Mouse (Mus musculus): Measurements from ENCODE around the gene Cptp. TPM values are rescaled to one million over a fixed set of nuclear protein-coding genes. Genes with fewer than 3 reads are reported as not detected.

Cptp gene
- polyA plus RNA-seq, 1 experiment from 2014 or later = 16.2 TPM

GRCm38 (mm10) chr4:155895216-155895615 lies 26.0 kb upstream of the Cptp start:
- 39% methylated on average over 6 of the region's 6 CpGs for WGBS
- Histone ChIP-seq H3K4me1 (peaks cover 39% of the 10 kb centered on the region), H3K4me3 (no peak overlapping the region), H3K27me3 (ENCODE audit: insufficient read depth, poor library complexity, severe bottlenecking) (0 out of 2 replicates have a peak, but pooled peaks cover 5% of the 10 kb centered on the region), H3K36me3 (peaks cover 36% of the 10 kb centered on the region), H3K27ac (no peak overlapping the region), H3K9me3 (no peaks in the 10 kb centered on the region)
- no peak for DNase-seq (ENCODE audit: low spot score)

DNA sequence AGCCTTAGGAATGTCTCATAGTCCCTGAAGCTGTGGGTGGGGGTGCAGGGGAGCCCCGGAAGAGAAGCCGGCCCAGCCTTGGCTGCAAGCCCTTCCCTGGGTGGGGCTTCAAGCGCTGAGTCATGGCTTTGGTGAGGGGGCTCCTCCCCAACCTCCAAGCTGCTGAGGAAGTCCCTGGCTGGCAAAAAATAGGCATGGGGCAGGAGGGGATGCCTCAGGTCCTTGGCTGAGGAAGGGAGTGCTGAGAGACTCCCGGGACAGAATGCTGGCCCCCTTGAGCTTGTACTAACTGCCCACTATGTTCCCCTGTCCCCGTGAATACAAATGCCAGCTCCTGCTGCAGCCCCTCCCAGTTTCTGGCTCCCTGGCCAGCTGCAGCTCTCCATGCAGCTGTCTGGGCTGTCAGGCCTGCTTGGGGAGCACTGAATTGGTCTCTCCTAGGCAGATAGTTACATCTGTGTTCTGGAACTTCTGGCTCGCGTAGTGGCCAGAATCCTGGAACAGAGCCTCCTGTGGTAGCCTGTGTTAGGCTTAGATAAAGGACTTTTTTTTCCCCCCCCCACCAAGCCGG lies 25.2 kb upstream of the Cptp start:
- Histone ChIP-seq H3K27ac (peak overlapping the region; percentile 60; the same call in 1 of the 2 replicates), H3K27me3 (ENCODE audit: insufficient read depth, poor library complexity, severe bottlenecking) (0 out of 2 replicates have a peak, but pooled peaks cover 5% of the 10 kb centered on the region), H3K4me3 (peak overlapping the region; percentile 87; the same call in 1 of the 2 replicates), H3K4me1 (peaks cover 43% of the 10 kb centered on the region), H3K9me3 (no peaks in the 10 kb centered on the region), H3K36me3 (peaks cover 31% of the 10 kb centered on the region)
- peak; percentile 86 for DNase-seq (ENCODE audit: low spot score)
- 28% methylated on average over 8 of the region's 8 CpGs for WGBS

DNA sequence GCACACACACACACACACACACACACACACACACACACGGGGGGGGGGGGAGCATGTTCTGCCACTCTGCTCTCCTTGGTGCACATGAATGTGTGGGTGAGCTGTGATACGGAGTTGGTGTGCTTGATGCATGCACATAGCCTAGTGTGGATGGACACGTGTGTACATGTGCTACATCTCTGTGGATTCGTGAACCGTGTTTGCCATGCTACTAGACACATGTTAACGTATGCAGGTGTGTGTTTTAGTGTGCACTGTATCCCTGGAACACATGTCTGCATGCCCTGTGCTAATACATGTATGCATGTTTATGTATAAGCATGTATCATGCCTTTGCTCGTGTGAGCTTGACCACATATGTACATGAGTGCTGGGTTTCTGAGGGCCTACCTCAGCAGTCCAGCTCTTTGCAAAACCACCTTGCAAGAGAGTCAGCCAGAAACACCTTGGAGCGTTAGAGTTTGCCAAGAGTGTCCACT lies 24.0 kb upstream of the Cptp start:
- 78% methylated on average over 8 of the region's 8 CpGs for WGBS
- Histone ChIP-seq H3K27me3 (ENCODE audit: insufficient read depth, poor library complexity, severe bottlenecking) (0 out of 2 replicates have a peak, but pooled peaks cover 5% of the 10 kb centered on the region), H3K9me3 (no peaks in the 10 kb centered on the region), H3K4me3 (peak overlapping the region; percentile 87), H3K4me1 (peaks cover 43% of the 10 kb centered on the region), H3K36me3 (peaks cover 31% of the 10 kb centered on the region), H3K27ac (no peak overlapping the region)
- DNase-seq (ENCODE audit: low spot score) = no peak

DNA sequence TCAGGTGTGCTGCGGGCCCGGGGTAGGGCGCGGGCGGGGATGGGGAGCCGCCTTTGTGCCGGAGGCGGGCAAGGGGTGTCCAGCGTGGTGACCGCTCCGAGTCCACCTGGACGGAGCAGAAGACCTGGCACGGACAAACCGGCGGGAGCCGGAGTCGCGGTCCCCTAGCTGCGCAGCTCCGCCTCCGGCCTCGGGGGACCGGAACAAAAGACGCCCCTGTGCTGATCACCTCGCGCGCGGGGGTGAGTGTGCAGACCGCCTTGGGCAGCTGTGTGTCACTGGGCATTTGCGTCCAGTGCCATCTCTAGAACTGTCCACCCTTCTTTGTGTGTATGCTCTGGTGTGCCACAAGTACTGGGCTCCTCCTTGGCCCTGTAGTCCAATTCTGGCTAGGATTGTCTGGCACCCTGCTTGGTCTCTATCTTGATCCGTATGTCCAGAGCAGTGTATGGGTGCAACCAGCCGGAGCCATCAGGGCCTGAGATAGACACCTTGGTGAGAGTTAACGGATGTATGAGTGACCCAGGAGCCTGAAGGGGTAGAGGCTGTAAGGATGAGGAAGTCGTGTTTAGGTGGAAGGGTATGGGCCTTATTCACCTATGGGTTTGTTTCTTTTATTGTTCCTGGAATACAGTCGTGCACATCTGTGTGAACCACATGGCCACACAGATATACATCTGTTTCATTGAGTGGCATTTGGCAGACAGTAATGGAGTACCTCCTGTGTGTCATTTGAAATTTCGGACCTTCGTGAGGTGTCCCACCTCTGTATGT lies 23.4 kb upstream of the Cptp start:
- WGBS = 6% methylated on average over 37 of the region's 37 CpGs
- Histone ChIP-seq H3K4me3 (peak overlapping the region; percentile 87), H3K27ac (peak overlapping the region; percentile 96), H3K4me1 (peaks cover 43% of the 10 kb centered on the region), H3K9me3 (no peaks in the 10 kb centered on the region), H3K36me3 (peaks cover 33% of the 10 kb centered on the region), H3K27me3 (ENCODE audit: insufficient read depth, poor library complexity, severe bottlenecking) (0 out of 2 replicates have a peak, but pooled peaks cover 5% of the 10 kb centered on the region)
- peak; percentile 88 for DNase-seq (ENCODE audit: low spot score)

GRCm38 (mm10) chr4:155892017-155892416 lies 22.8 kb upstream of the Cptp start:
- DNase-seq (ENCODE audit: low spot score) = peak; percentile 91
- Histone ChIP-seq H3K27ac (peak overlapping the region; percentile 96), H3K9me3 (no peaks in the 10 kb centered on the region), H3K36me3 (peaks cover 37% of the 10 kb centered on the region), H3K27me3 (ENCODE audit: insufficient read depth, poor library complexity, severe bottlenecking) (0 out of 2 replicates have a peak, but pooled peaks cover 5% of the 10 kb centered on the region), H3K4me1 (peaks cover 43% of the 10 kb centered on the region), H3K4me3 (peak overlapping the region; percentile 87)
- WGBS = under 1% methylated on average over 53 of the region's 56 CpGs

- H3K27ac ChIP-seq = peak within 1 kb of the TSS; percentile 96
- 0 out of 2 replicates have a peak, but pooled peaks cover 5% of the 10 kb centered on the region for H3K27me3 ChIP-seq (ENCODE audit: insufficient read depth, poor library complexity, severe bottlenecking)
- WGBS = under 1% methylated on average over 52 of the region's 52 CpGs
- H3K9me3 ChIP-seq = no peaks in the 10 kb centered on the region
- peak; percentile 96 for DNase-seq (ENCODE audit: low spot score)
- H3K4me1 ChIP-seq = peaks cover 43% of the 10 kb centered on the region
- H3K36me3 ChIP-seq = peaks cover 37% of the 10 kb centered on the region
- H3K4me3 ChIP-seq = peak within 1 kb of the TSS; percentile 87
These were observed 22.3 kb upstream of the Cptp start, which contains the start of the genes Pusl1 and Acap3 for GRCm38 (mm10) chr4:155891551-155892001. TSS of gene Pusl1 (minus strand) at chr4:155891781. TSS of gene Acap3 (plus strand) at chr4:155891822.

GRCm38 (mm10) chr4:155891011-155891471 lies 21.8 kb upstream of the Cptp start:
- peak overlapping the region; percentile 87 for H3K4me3 ChIP-seq
- DNase-seq (ENCODE audit: low spot score) = no peak
- WGBS = under 1% methylated on average over 34 of the region's 34 CpGs
- peaks cover 37% of the 10 kb centered on the region for H3K36me3 ChIP-seq
- H3K27me3 ChIP-seq (ENCODE audit: insufficient read depth, poor library complexity, severe bottlenecking) = 0 out of 2 replicates have a peak, but pooled peaks cover 5% of the 10 kb centered on the region
- H3K27ac ChIP-seq = peak overlapping the region; percentile 96
- no peaks in the 10 kb centered on the region for H3K9me3 ChIP-seq
- H3K4me1 ChIP-seq = peaks cover 43% of the 10 kb centered on the region

DNA sequence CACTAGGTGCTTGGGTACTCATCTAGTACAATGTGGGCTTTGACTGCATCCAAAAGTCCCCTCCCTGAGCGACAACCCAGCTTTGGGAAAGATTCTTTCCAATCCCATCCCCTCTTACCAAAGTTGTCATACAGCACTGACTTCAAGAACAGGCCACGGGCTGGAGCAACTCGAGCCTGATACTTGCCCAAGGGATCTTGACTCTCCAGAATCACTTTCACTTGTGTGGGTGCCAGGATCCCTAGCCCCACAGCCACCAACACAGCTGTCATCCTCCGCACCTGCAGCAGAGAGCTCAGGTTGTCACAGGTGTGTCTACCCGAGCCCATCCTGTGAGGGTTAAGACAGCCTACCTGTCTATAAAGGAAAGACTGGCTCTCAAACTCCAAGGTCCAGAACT lies 20.1 kb upstream of the Cptp start:
- no peak for DNase-seq (ENCODE audit: low spot score)
- H3K36me3 ChIP-seq = peaks cover 49% of the 10 kb centered on the region
- 84% methylated on average over 5 of the region's 5 CpGs for WGBS

GRCm38 (mm10) chr4:155888181-155888580 lies 18.9 kb upstream of the Cptp start:
- Histone ChIP-seq H3K27me3 (ENCODE audit: insufficient read depth, poor library complexity, severe bottlenecking) (0 out of 2 replicates have a peak, but pooled peaks cover 2% of the 10 kb centered on the region), H3K27ac (no peak overlapping the region), H3K9me3 (no peaks in the 10 kb centered on the region), H3K36me3 (peaks cover 54% of the 10 kb centered on the region), H3K4me1 (peaks cover 22% of the 10 kb centered on the region), H3K4me3 (no peak overlapping the region)
- no peak for DNase-seq (ENCODE audit: low spot score)
- 95% methylated on average over 9 of the region's 9 CpGs for WGBS

More for the DNA sequence above, 20.1 kb upstream of the Cptp start:
- H3K4me3 ChIP-seq = no peak overlapping the region
- H3K9me3 ChIP-seq = no peaks in the 10 kb centered on the region
- peaks cover 33% of the 10 kb centered on the region for H3K4me1 ChIP-seq
- H3K27ac ChIP-seq = no peak overlapping the region
- 0 out of 2 replicates have a peak, but pooled peaks cover 5% of the 10 kb centered on the region for H3K27me3 ChIP-seq (ENCODE audit: insufficient read depth, poor library complexity, severe bottlenecking)

DNA sequence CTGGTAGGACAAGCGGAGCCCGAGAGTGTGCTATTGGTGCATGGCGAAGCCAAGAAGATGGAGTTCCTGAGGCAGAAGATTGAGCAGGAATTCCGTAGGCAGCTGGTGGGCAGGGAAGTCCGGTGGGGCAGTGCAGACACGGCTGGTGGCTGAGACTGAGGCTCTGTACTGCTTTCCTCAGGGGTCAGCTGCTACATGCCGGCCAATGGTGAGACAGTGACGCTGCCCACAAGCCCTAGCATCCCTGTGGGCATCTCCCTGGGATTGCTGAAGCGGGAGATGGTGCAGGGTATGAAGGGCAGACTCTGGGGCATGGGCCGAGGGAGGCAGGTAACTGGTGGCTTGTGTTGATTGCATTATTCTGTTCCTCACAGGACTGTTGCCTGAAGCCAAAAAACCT lies 18.4 kb upstream of the Cptp start:
- Histone ChIP-seq H3K36me3 (peaks cover 54% of the 10 kb centered on the region), H3K9me3 (no peaks in the 10 kb centered on the region), H3K27ac (no peak overlapping the region), H3K4me1 (peaks cover 17% of the 10 kb centered on the region), H3K4me3 (no peak overlapping the region), H3K27me3 (ENCODE audit: insufficient read depth, poor library complexity, severe bottlenecking) (no peaks in the 10 kb centered on the region)
- 86% methylated on average over 10 of the region's 10 CpGs for WGBS
- DNase-seq (ENCODE audit: low spot score) = no peak

GRCm38 (mm10) chr4:155886330-155886729 lies 17.1 kb upstream of the Cptp start:
- H3K4me3 ChIP-seq = no peak overlapping the region
- H3K36me3 ChIP-seq = peaks cover 54% of the 10 kb centered on the region
- no peak for DNase-seq (ENCODE audit: low spot score)
- no peaks in the 10 kb centered on the region for H3K9me3 ChIP-seq
- H3K27ac ChIP-seq = no peak overlapping the region
- 88% methylated on average over 5 of the region's 5 CpGs for WGBS
- no peaks in the 10 kb centered on the region for H3K27me3 ChIP-seq (ENCODE audit: insufficient read depth, poor library complexity, severe bottlenecking)
- peaks cover 14% of the 10 kb centered on the region for H3K4me1 ChIP-seq

- peaks cover 54% of the 10 kb centered on the region for H3K36me3 ChIP-seq
- peak overlapping the region; percentile 56; the same call in 1 of the 2 replicates for H3K27ac ChIP-seq
- no peaks in the 10 kb centered on the region for H3K27me3 ChIP-seq (ENCODE audit: insufficient read depth, poor library complexity, severe bottlenecking)
- WGBS = 64% methylated on average over 3 of the region's 3 CpGs
- H3K4me1 ChIP-seq = no peaks in the 10 kb centered on the region
- no peak for DNase-seq (ENCODE audit: low spot score)
- H3K4me3 ChIP-seq = no peak overlapping the region
- no peaks in the 10 kb centered on the region for H3K9me3 ChIP-seq
These were observed 14.3 kb upstream of the Cptp start for GRCm38 (mm10) chr4:155883587-155883986.
